ENCODE assay signal across 10 mouse cellular contexts in genomic region chr8:8947516-8948161, GRCm38 (mm10).
A peak's percentile ranks its signal among the peaks of the same experiment; 100 is the strongest.
DNase-seq lines count a peak whose midpoint lies in the region; ATAC-seq lines count a peak whose summit lies in the region.
"Had no signal": no experiment of that assay in that cellular context is flagged by ENCODE, and none has a peak within 500 bp of the region (broad histone marks: within the 10 kb centered on the region; RNA-seq: fewer than 3 reads in every experiment).

No protein-coding gene starts in this region.

- no peak overlapping the region for H3K4me3 ChIP-seq in heart, embryonic 10.5 days
- no peak overlapping the region for H3K4me3 ChIP-seq in neural tube, embryonic 13.5 days
- H3K4me3 ChIP-seq in hindbrain, embryonic 16.5 days (ENCODE audit: low read length) = no peak overlapping the region

- no peak overlapping the region for H3K9ac ChIP-seq in neural tube, embryonic 13.5 days
- no peak overlapping the region for H3K9ac ChIP-seq in hindbrain, embryonic 16.5 days (ENCODE audit: low read depth, low read length)

- no peak overlapping the region for H3K4me2 ChIP-seq in neural tube, embryonic 13.5 days
- H3K4me2 ChIP-seq in hindbrain, embryonic 16.5 days (ENCODE audit: low read length) = no peak overlapping the region
- H3K4me2 ChIP-seq: heart, embryonic 11.5 days had no signal

- peak; percentile 76 for ATAC-seq in neural tube, embryonic 13.5 days (ENCODE audit: low read depth)
- peak; percentile 79 for ATAC-seq in hindbrain, embryonic 16.5 days
- no peak for ATAC-seq in erythroblast, adult 5-6 weeks (replicated peaks; ENCODE audit: low FRiP score, poor library complexity, severe bottlenecking)

- 0 out of 2 replicates have a peak, but pooled peaks cover 5% of the 10 kb centered on the region for H3K27me3 ChIP-seq in heart, embryonic 10.5 days (ENCODE audit: insufficient read depth, poor library complexity, severe bottlenecking)
- H3K27me3 ChIP-seq in neural tube, embryonic 13.5 days = no peaks in the 10 kb centered on the region
- H3K27me3 ChIP-seq in hindbrain, embryonic 16.5 days (replicated peaks; ENCODE audit: control insufficient read depth, insufficient read depth, low read length) = no peaks in the 10 kb centered on the region

- no peaks in the 10 kb centered on the region for H3K9me3 ChIP-seq in heart, embryonic 10.5 days
- no peaks in the 10 kb centered on the region for H3K9me3 ChIP-seq in neural tube, embryonic 13.5 days
- H3K9me3 ChIP-seq in hindbrain, embryonic 16.5 days (ENCODE audit: control insufficient read depth, low read length) = no peaks in the 10 kb centered on the region

- peaks cover 10% of the 10 kb centered on the region; the same call in 1 of the 2 replicates for H3K4me1 ChIP-seq in heart, embryonic 10.5 days
- peaks cover 19% of the 10 kb centered on the region for H3K4me1 ChIP-seq in neural tube, embryonic 13.5 days (replicated peaks)
- H3K4me1 ChIP-seq in hindbrain, embryonic 16.5 days (ENCODE audit: control insufficient read depth, insufficient read depth, low read depth, low read length) = peaks cover 12% of the 10 kb centered on the region

- H3K36me3 ChIP-seq in heart, embryonic 10.5 days = no peaks in the 10 kb centered on the region
- H3K36me3 ChIP-seq in neural tube, embryonic 13.5 days = no peaks in the 10 kb centered on the region
- H3K36me3 ChIP-seq in hindbrain, embryonic 16.5 days (ENCODE audit: control insufficient read depth, insufficient read depth, low read length) = no peaks in the 10 kb centered on the region

- H3K27ac ChIP-seq in heart, embryonic 10.5 days = no peak overlapping the region
- peak overlapping the region; percentile 61 for H3K27ac ChIP-seq in neural tube, embryonic 13.5 days (replicated peaks)
- 0 out of 2 replicates have a peak overlapping the region, but pooled peaks have one; percentile 45 for H3K27ac ChIP-seq in hindbrain, embryonic 16.5 days (ENCODE audit: low read depth, low read length)

- DNase-seq in heart, embryonic 10.5 days (ENCODE audit: low spot score) = peak; percentile 68
- no peak for DNase-seq in heart, postnatal 36 days
- DNase-seq in neural tube, embryonic 10.5 days (ENCODE audit: extremely low spot score, low spot score) = no peak
- no peak for DNase-seq in adrenal gland, postnatal 10 days
- no peak for DNase-seq in frontal cortex, postnatal 10 days (ENCODE audit: low spot score in 2 of 2)
- DNase-seq: thymus, adult 2 months had no signal

- intact Hi-C loops in heart, postnatal 36 days (cut with DNase I) = no loop called here

- WGBS in heart, embryonic 10.5 days = 21% methylated on average over 7 of the region's 7 CpGs
- WGBS in neural tube, embryonic 13.5 days = 46% methylated on average over 7 of the region's 7 CpGs
- WGBS in hindbrain, embryonic 16.5 days = 42% methylated on average over 7 of the region's 7 CpGs
